Comparison of ENCODE assay signal across 25 mouse cellular contexts in genomic region chr2:89093848-89094247, GRCm38 (mm10). TPM values are rescaled to one million over a fixed set of nuclear protein-coding genes. Genes with fewer than 3 reads are reported as not detected.
DNase-seq lines count a peak whose midpoint lies in the region; TF ChIP-seq lines count a peak whose summit lies in the region.
"Had no signal": no experiment of that assay in that cellular context is flagged by ENCODE, and none has a peak within 500 bp of the region (broad histone marks: within the 10 kb centered on the region; RNA-seq: fewer than 3 reads in every experiment).

No protein-coding gene starts in this region.

- no peak overlapping the region for H3K9ac ChIP-seq in MEL (ENCODE audit: control insufficient read depth, low read depth, low read length, poor library complexity, severe bottlenecking)

- no peak for TF ChIP-seq POLR2A in MEL (IDR thresholded peaks at IDR 0.05; ENCODE audit: control insufficient read depth in 1 of 2, insufficient read depth in 1 of 2, low read depth in 1 of 2, low read length in 2 of 2, poor library complexity in 1 of 2)

- H3K9me3 ChIP-seq in MEL (replicated peaks; ENCODE audit: insufficient read depth, low read length): no peaks in the 10 kb centered on the region

- no peak overlapping the region for H3K4me3 ChIP-seq in MEL (ENCODE audit: control insufficient read depth in 1 of 2, insufficient read depth in 1 of 2, low read depth in 2 of 2, low read length in 2 of 2)

- H3K27ac ChIP-seq in MEL (ENCODE audit: control insufficient read depth, low read depth, low read length): no peak overlapping the region

- H3K27me3 ChIP-seq in MEL (ENCODE audit: control insufficient read depth in 1 of 2, insufficient read depth in 2 of 2, low read length in 2 of 2): no peaks in the 10 kb centered on the region
- H3K27me3 ChIP-seq: CH12.LX, Patski had no signal

- TF ChIP-seq CTCF in MEL (IDR thresholded peaks at IDR 0.05 in 2 of 3, conservative IDR thresholded peaks at IDR 0.05 in 1 of 3; ENCODE audit: control insufficient read depth in 1 of 3, insufficient read depth in 1 of 3, low read depth in 2 of 3, low read length in 3 of 3, poor library complexity in 1 of 3, severe bottlenecking in 1 of 3): no peak

- peak; percentile 34 for DNase-seq in MEL (ENCODE audit: low read depth, low spot score)
- no peak for DNase-seq in adrenal gland, adult (ENCODE audit: inconsistent age in 2 of 2, low spot score in 1 of 2)
- DNase-seq: adrenal gland, adult 2 months; adrenal gland, adult 8-10 months; adrenal gland, postnatal 10 days; adrenal gland, postnatal 14 days; adrenal gland, postnatal 25 days; adrenal gland, postnatal 36 days; B cell, adult 2 months; cerebellum, adult 11 months; cerebellum, adult 11-12 months; cerebellum, adult 18-20 months; cerebellum, adult 2 months; cerebellum, adult 8-10 months; cerebellum, adult 9-10 months had no signal

- no peak for TF ChIP-seq RAD21 in MEL (IDR thresholded peaks at IDR 0.05; ENCODE audit: low read depth, low read length)

- no peaks in the 10 kb centered on the region for H3K79me2 ChIP-seq in MEL (ENCODE audit: control insufficient read depth, insufficient read depth, low read length, poor library complexity)

- TF ChIP-seq EP300 in MEL (IDR thresholded peaks at IDR 0.05; ENCODE audit: low read depth in 1 of 2, low read length in 2 of 2): peak; percentile 69 to 89

- peaks cover 0 to 3% of the 10 kb centered on the region in 2 experiments; a peak in 2 of 4 replicates for H3K36me3 ChIP-seq in MEL (ENCODE audit: control insufficient read depth in 1 of 2, insufficient read depth in 2 of 2, low read length in 2 of 2)
- H3K36me3 ChIP-seq: G1E had no signal

- peaks cover 0 to 5% of the 10 kb centered on the region in 2 experiments; a peak in 1 of 4 replicates for H3K4me1 ChIP-seq in MEL (ENCODE audit: control insufficient read depth in 1 of 2, insufficient read depth in 2 of 2, low read length in 2 of 2)

TF ChIP-seq in MEL, 35 proteins besides CTCF, POLR2A, EP300 and RAD21:
- TF ChIP-seq GATA1 (IDR thresholded peaks at IDR 0.05; ENCODE audit: low read depth, low read length) (peak; percentile 73), E2F4 (IDR thresholded peaks at IDR 0.05; ENCODE audit: borderline replicate concordance, low read depth, low read length) (no peak), MYB (IDR thresholded peaks at IDR 0.05; ENCODE audit: low read depth, low read length) (peak; percentile 53; the same call in 1 of the 2 replicates), RCOR1 (IDR thresholded peaks at IDR 0.05; ENCODE audit: low read depth, low read length) (no peak), TCF12 (IDR thresholded peaks at IDR 0.05; ENCODE audit: low read depth, low read length) (peak; percentile 92), NRF1 (IDR thresholded peaks at IDR 0.05; ENCODE audit: insufficient read depth, low read depth, low read length, poor library complexity, severe bottlenecking) (no peak), ETS1 (IDR thresholded peaks at IDR 0.05; ENCODE audit: low read depth, low read length) (0 out of 2 replicates have a peak, but pooled peaks have one; percentile 50)
TF ChIP-seq in MEL: peak in this region for 4.

RNA-seq across cellular contexts. Expression of gene Olfr1219, which starts 10.5 kb away (rescaled TPM):
- total RNA-seq in MEL (2012; rRNA removed): not detected in 2 replicates
- polyA plus RNA-seq in MEL (2012; ENCODE audit: insufficient read depth in 1 of 2, insufficient read length in 2 of 2, low read depth in 1 of 2, low replicate concordance in 2 of 2, missing spikeins in 1 of 2): not detected
- total RNA-seq: adrenal gland, adult 18-20 months; adrenal gland, adult 2 months; adrenal gland, adult 8-10 months; adrenal gland, postnatal 10 days; adrenal gland, postnatal 14 days; adrenal gland, postnatal 25 days; adrenal gland, postnatal 36 days; adrenal gland, postnatal 4 days; CH12.LX; ES-E14 had no signal
- polyA plus RNA-seq: activated CD4-positive, CD25-positive, alpha-beta regulatory T cell, adult 4 months; adrenal gland, adult 2 months; brain, embryonic 14.5 days; C2C12; CD4-positive, CD25-positive, alpha-beta regulatory T cell, adult 4 months; cerebellum, adult 2 months; G1E; Patski had no signal

RNA-seq across cellular contexts. Expression of gene Olfr1220, which starts 12.8 kb away (rescaled TPM):
- total RNA-seq in MEL (2012; rRNA removed): not detected in 2 replicates
- polyA plus RNA-seq in MEL (2012; ENCODE audit: insufficient read depth in 1 of 2, insufficient read length in 2 of 2, low read depth in 1 of 2, low replicate concordance in 2 of 2, missing spikeins in 1 of 2): not detected
- total RNA-seq: adrenal gland, adult 18-20 months; adrenal gland, adult 2 months; adrenal gland, adult 8-10 months; adrenal gland, postnatal 10 days; adrenal gland, postnatal 14 days; adrenal gland, postnatal 25 days; adrenal gland, postnatal 36 days; adrenal gland, postnatal 4 days; CH12.LX; ES-E14 had no signal
- polyA plus RNA-seq: adrenal gland, adult 2 months; brain, embryonic 14.5 days; C2C12; cerebellum, adult 2 months; G1E; Patski had no signal

RNA-seq across cellular contexts. Expression of gene Olfr1221, which starts 23.2 kb away (rescaled TPM):
- total RNA-seq in MEL (2012; rRNA removed): not detected in 2 replicates
- not detected for polyA plus RNA-seq in MEL (2012; ENCODE audit: insufficient read depth in 1 of 2, insufficient read length in 2 of 2, low read depth in 1 of 2, low replicate concordance in 2 of 2, missing spikeins in 1 of 2)
- total RNA-seq: adrenal gland, adult 18-20 months; adrenal gland, adult 2 months; adrenal gland, adult 8-10 months; adrenal gland, postnatal 10 days; adrenal gland, postnatal 14 days; adrenal gland, postnatal 25 days; adrenal gland, postnatal 36 days; adrenal gland, postnatal 4 days; CH12.LX; ES-E14 had no signal
- polyA plus RNA-seq: activated CD4-positive, CD25-positive, alpha-beta regulatory T cell, adult 4 months; adrenal gland, adult 2 months; brain, embryonic 14.5 days; C2C12; CD4-positive, CD25-positive, alpha-beta regulatory T cell, adult 4 months; cerebellum, adult 2 months; G1E; Patski had no signal

RNA-seq across cellular contexts. Expression of gene Olfr1218, which starts 32.9 kb away (rescaled TPM):
- not detected in 2 replicates for total RNA-seq in MEL (2012; rRNA removed)
- polyA plus RNA-seq in MEL (2012; ENCODE audit: insufficient read depth in 1 of 2, insufficient read length in 2 of 2, low read depth in 1 of 2, low replicate concordance in 2 of 2, missing spikeins in 1 of 2): not detected
- total RNA-seq: adrenal gland, adult 18-20 months; adrenal gland, adult 2 months; adrenal gland, adult 8-10 months; adrenal gland, postnatal 10 days; adrenal gland, postnatal 14 days; adrenal gland, postnatal 25 days; adrenal gland, postnatal 36 days; adrenal gland, postnatal 4 days; CH12.LX; ES-E14 had no signal
- polyA plus RNA-seq: activated CD4-positive, CD25-positive, alpha-beta regulatory T cell, adult 4 months; adrenal gland, adult 2 months; brain, embryonic 14.5 days; C2C12; CD4-positive, CD25-positive, alpha-beta regulatory T cell, adult 4 months; cerebellum, adult 2 months; G1E; Patski had no signal

RNA-seq across cellular contexts. Expression of gene Olfr1222, which starts 39.0 kb away (rescaled TPM):
- not detected in 2 replicates for total RNA-seq in MEL (2012; rRNA removed)
- polyA plus RNA-seq in MEL (2012; ENCODE audit: insufficient read depth in 1 of 2, insufficient read length in 2 of 2, low read depth in 1 of 2, low replicate concordance in 2 of 2, missing spikeins in 1 of 2): not detected
- total RNA-seq: adrenal gland, adult 18-20 months; adrenal gland, adult 2 months; adrenal gland, adult 8-10 months; adrenal gland, postnatal 10 days; adrenal gland, postnatal 14 days; adrenal gland, postnatal 25 days; adrenal gland, postnatal 36 days; adrenal gland, postnatal 4 days; CH12.LX; ES-E14 had no signal
- polyA plus RNA-seq: activated CD4-positive, CD25-positive, alpha-beta regulatory T cell, adult 4 months; adrenal gland, adult 2 months; brain, embryonic 14.5 days; C2C12; CD4-positive, CD25-positive, alpha-beta regulatory T cell, adult 4 months; cerebellum, adult 2 months; G1E; Patski had no signal
